Mouse (Mus musculus): ENCODE measurements around the gene Olfr1491.

- TF ChIP-seq CTCF (IDR thresholded peaks at IDR 0.05) (no peak), EP300 (IDR thresholded peaks at IDR 0.05) (no peak)
Measured at GRCm38 (mm10) chr19:13739428-13739827, 42.4 kb downstream of the Olfr1491 start, which contains the start of gene Olfr1494.

Data from lung, postnatal 0 days (tissue).